Mouse (Mus musculus): Measurements from ENCODE around the gene Exo1. TPM values are rescaled to one million over a fixed set of nuclear protein-coding genes. Genes with fewer than 3 reads are reported as not detected.

The Exo1 gene
- 44.2 and 46.2 TPM in 2 replicates for polyA plus RNA-seq (2015; fragmentation: Nextera tagmentation; extraction: Ambion mirVana)

DNA sequence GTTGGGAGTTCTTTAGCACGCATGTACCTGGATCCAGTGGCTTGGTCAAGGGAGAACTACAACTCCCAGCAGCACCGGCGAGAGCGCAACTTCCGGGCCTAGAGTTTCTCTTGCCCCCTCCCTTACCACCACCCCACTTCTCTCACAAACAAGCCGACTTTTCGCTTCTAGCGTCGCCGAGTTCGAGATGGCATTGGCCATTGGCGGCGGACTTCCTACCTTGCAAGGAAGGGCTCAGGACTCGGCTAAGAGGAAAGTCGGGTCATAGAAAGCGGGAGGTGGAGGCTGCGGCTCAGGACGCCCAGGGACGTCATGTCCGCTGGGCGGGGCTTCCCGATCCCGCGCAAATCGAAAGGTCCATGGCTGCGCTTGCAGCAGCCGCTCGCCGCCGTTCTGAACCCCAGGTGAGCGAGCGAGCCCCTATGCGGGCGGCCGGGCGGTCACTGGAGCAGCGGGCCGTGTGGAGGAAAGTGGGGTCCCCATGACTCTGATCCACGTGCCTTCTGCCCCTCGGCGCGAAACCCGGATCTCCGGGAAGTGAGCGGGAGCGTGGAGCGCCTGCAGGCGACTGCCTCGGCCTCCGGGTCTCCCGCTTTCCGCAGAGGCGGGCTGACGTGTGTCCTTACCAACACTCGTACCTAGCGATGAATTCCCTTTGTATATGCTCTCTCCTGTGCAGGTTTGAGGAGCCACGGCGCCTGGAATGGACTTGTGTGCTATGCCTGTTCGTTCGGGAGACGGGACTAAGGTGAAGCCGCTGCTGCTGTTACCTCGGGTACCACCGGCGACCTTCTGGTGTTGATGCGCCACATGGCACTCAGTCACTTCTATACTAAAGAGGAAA lies at the start of gene Exo1:
TSS of gene Exo1 (plus strand) at position 129 of the 844 bp plus-strand sequence.
- H3K4me1 ChIP-seq (ENCODE audit: control insufficient read depth, insufficient read depth, low read length), result peaks cover 8% of the 10 kb centered on the region
- peak within 1 kb of the TSS; percentile 82 for H3K4me3 ChIP-seq (ENCODE audit: low read length)
- peak; percentile 99 for ATAC-seq
- H3K9ac ChIP-seq (ENCODE audit: low read depth, low read length), result peak within 1 kb of the TSS; percentile 86
- H3K27ac ChIP-seq (ENCODE audit: low read length), result peak within 1 kb of the TSS; percentile 93
- H3K36me3 ChIP-seq (ENCODE audit: control insufficient read depth, insufficient read depth, low read length), result no peaks in the 10 kb centered on the region
- H3K9me3 ChIP-seq (ENCODE audit: control insufficient read depth, low read length), result no peaks in the 10 kb centered on the region
- peak within 1 kb of the TSS; percentile 79 for H3K4me2 ChIP-seq (ENCODE audit: low read depth, low read length)
- H3K27me3 ChIP-seq (replicated peaks; ENCODE audit: control insufficient read depth, insufficient read depth, low read length), result no peaks in the 10 kb centered on the region
- under 1% methylated on average over 66 of the region's 66 CpGs for WGBS

DNA sequence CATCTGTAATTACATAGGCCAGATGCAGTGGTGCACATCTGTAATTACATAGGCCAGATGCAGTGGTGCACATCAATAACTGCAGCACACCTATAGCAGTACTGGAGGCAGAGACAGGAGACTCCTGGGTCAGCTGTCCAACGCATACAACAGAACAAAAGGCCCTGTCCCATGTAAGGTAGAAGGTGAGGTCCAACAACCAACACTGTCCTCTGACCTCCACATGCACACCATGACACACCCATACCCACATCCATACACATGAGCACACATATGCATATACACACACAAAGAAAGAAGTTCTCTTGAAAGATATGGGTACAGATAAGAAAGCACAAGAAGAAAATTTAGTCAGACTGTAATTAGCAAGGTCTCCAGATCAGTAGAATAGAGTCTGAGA lies 24.9 kb upstream of the Exo1 start:
- no peak overlapping the region for H3K4me3 ChIP-seq (ENCODE audit: low read length)
- WGBS, result 91% methylated on average over 1 of the region's 1 CpGs
- H3K4me1 ChIP-seq (ENCODE audit: control insufficient read depth, insufficient read depth, low read length), result no peaks in the 10 kb centered on the region
- no peak overlapping the region for H3K9ac ChIP-seq (ENCODE audit: low read depth, low read length)
- H3K4me2 ChIP-seq (ENCODE audit: low read depth, low read length), result no peak overlapping the region
- no peaks in the 10 kb centered on the region for H3K27me3 ChIP-seq (replicated peaks; ENCODE audit: control insufficient read depth, insufficient read depth, low read length)
- no peaks in the 10 kb centered on the region for H3K9me3 ChIP-seq (ENCODE audit: control insufficient read depth, low read length)
- H3K36me3 ChIP-seq (ENCODE audit: control insufficient read depth, insufficient read depth, low read length), result no peaks in the 10 kb centered on the region
- H3K27ac ChIP-seq (ENCODE audit: low read length), result no peak overlapping the region
- ATAC-seq, result no peak

DNA sequence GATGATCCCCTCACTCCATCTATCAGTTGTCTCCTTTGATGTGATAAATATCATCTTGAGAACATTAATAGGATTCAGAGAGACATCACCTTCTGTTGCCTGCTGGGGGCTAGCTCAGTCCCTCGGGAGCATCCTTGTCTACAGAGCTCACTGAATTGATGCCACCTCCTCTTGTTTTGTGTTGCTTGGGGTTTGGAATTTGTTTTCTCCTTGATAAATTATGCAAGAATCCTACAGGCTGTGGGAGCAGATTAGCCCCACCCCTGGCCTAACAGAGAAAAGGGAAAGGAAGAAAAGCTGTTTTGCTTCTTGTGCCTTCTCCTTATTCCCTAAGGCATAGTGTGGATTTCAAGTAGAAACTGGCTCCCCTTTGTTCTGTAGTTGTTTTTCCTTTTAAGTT lies 13.3 kb upstream of the Exo1 start:
- no peaks in the 10 kb centered on the region for H3K4me1 ChIP-seq (ENCODE audit: control insufficient read depth, insufficient read depth, low read length)
- ATAC-seq, result no peak
- no peak overlapping the region for H3K9ac ChIP-seq (ENCODE audit: low read depth, low read length)
- H3K9me3 ChIP-seq (ENCODE audit: control insufficient read depth, low read length), result no peaks in the 10 kb centered on the region
- no peak overlapping the region for H3K4me3 ChIP-seq (ENCODE audit: low read length)
- H3K4me2 ChIP-seq (ENCODE audit: low read depth, low read length), result no peak overlapping the region
- H3K36me3 ChIP-seq (ENCODE audit: control insufficient read depth, insufficient read depth, low read length), result no peaks in the 10 kb centered on the region
- WGBS, result 41% methylated on average over 1 of the region's 1 CpGs
- H3K27ac ChIP-seq (ENCODE audit: low read length), result no peak overlapping the region
- no peaks in the 10 kb centered on the region for H3K27me3 ChIP-seq (replicated peaks; ENCODE audit: control insufficient read depth, insufficient read depth, low read length)

DNA sequence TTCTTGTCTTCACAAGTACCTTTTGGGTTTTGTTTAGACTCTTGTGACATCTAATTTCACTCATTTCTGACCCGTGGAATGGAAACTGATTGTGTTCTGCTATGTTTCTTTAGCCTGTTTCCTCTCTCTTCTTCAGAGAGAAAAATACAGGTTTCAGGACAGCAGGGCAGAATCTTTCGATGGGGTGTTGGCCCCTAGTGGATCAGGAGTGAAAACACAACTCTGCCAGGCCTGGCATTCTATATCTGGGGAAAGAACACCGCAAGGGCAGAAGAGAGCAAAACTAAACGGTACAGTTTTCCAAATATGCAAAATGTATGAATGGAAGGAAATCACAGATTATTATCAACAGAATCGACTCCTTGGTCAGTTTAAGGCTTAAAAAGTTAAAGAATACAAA lies 12.8 kb upstream of the Exo1 start:
- no peak overlapping the region for H3K27ac ChIP-seq (ENCODE audit: low read length)
- H3K4me1 ChIP-seq (ENCODE audit: control insufficient read depth, insufficient read depth, low read length), result no peaks in the 10 kb centered on the region
- no peaks in the 10 kb centered on the region for H3K9me3 ChIP-seq (ENCODE audit: control insufficient read depth, low read length)
- H3K9ac ChIP-seq (ENCODE audit: low read depth, low read length), result no peak overlapping the region
- H3K27me3 ChIP-seq (replicated peaks; ENCODE audit: control insufficient read depth, insufficient read depth, low read length), result no peaks in the 10 kb centered on the region
- ATAC-seq, result no peak
- WGBS, result 26% methylated on average over 5 of the region's 5 CpGs
- no peak overlapping the region for H3K4me2 ChIP-seq (ENCODE audit: low read depth, low read length)
- H3K4me3 ChIP-seq (ENCODE audit: low read length), result no peak overlapping the region
- no peaks in the 10 kb centered on the region for H3K36me3 ChIP-seq (ENCODE audit: control insufficient read depth, insufficient read depth, low read length)

DNA sequence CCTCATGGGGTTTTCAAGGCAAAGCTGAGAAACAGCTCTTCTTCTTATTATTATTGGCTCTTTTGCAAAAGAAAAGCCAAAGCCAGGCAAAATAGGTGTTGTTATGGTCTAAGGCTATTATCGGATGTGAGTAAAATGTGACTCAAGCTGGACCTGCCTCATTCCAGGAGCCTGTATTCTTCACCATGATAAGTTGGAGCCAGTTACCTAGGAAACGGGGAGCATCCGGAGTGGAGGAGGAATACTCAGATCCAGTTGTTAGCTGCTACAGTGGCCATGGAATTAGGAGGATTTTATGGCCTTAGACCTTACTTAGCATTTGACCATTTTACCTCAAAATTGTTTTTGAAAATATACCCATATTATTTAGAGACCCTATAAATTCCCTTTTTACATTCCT lies 9.7 kb upstream of the Exo1 start:
- no peak for ATAC-seq
- Histone ChIP-seq H3K4me3 (ENCODE audit: low read length) (no peak overlapping the region), H3K4me2 (ENCODE audit: low read depth, low read length) (no peak overlapping the region), H3K4me1 (ENCODE audit: control insufficient read depth, insufficient read depth, low read length) (no peaks in the 10 kb centered on the region), H3K27ac (ENCODE audit: low read length) (no peak overlapping the region), H3K9me3 (ENCODE audit: control insufficient read depth, low read length) (no peaks in the 10 kb centered on the region), H3K27me3 (replicated peaks; ENCODE audit: control insufficient read depth, insufficient read depth, low read length) (no peaks in the 10 kb centered on the region), H3K36me3 (ENCODE audit: control insufficient read depth, insufficient read depth, low read length) (no peaks in the 10 kb centered on the region), H3K9ac (ENCODE audit: low read depth, low read length) (no peak overlapping the region)
- WGBS, result 72% methylated on average over 3 of the region's 3 CpGs

DNA sequence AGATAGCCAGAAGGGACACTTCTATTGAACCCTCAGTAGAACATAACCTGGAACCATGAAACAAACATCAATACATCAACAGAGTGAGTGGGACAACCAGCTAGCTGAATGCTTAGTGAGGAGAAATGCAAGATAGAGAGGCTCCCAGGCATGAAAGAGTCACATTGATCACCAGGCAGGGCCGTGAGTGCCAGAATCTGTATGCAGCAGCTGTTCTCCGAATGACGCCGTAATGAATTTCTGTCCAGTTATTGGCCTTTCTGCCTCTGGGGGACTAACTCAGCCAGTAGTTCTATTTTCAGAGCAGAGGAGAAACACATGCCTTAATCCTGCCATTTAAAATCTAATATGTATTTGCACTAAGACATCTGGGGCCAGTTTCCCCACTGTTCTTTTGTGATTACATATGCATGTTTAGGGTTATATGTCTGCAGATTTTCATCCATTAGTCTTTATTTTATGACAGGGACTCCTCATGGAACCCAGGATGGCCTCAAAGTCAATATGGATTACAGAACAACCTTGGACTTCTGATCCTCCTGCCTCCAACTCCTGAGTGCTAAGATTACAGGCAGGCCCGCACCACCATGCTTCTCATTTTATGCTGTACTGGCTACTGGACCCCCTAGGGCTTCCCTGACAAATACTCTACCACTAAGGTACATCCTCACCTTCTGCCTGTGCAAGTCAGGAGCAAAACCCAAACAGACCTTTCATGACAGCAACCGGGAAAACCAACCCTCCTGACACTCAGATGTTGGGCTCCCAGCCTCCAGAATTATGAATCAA lies 8.2 kb upstream of the Exo1 start:
- H3K4me2 ChIP-seq (ENCODE audit: low read depth, low read length), result no peak overlapping the region
- H3K9ac ChIP-seq (ENCODE audit: low read depth, low read length), result no peak overlapping the region
- no peaks in the 10 kb centered on the region for H3K9me3 ChIP-seq (ENCODE audit: control insufficient read depth, low read length)
- H3K4me3 ChIP-seq (ENCODE audit: low read length), result no peak overlapping the region
- WGBS, result 63% methylated on average over 6 of the region's 6 CpGs
- H3K27me3 ChIP-seq (replicated peaks; ENCODE audit: control insufficient read depth, insufficient read depth, low read length), result no peaks in the 10 kb centered on the region
- H3K36me3 ChIP-seq (ENCODE audit: control insufficient read depth, insufficient read depth, low read length), result no peaks in the 10 kb centered on the region
- ATAC-seq, result no peak
- no peaks in the 10 kb centered on the region for H3K4me1 ChIP-seq (ENCODE audit: control insufficient read depth, insufficient read depth, low read length)
- no peak overlapping the region for H3K27ac ChIP-seq (ENCODE audit: low read length)

DNA sequence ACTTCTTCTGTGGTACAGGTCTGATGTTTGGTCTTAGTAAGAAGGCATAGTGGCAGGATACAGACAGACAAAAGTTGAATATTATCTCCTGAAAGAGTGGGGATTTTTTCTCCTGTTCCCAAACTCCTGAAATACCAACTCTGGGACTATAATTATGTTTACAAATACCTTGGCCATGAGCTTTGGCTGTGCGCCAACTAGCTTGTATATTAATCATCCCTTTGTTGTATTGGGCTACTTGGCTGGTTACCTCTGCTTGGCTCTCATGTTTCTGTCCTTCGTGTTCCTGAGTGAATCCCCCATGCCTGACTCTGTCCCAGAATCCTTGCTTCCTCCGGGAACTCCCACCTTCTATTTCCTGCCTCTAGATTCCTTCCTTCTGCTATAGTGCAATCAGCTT lies 3.0 kb downstream of the Exo1 start:
- Histone ChIP-seq H3K4me2 (ENCODE audit: low read depth, low read length) (no peak overlapping the region), H3K4me1 (ENCODE audit: control insufficient read depth, insufficient read depth, low read length) (peaks cover 8% of the 10 kb centered on the region), H3K4me3 (ENCODE audit: low read length) (no peak overlapping the region), H3K9me3 (ENCODE audit: control insufficient read depth, low read length) (no peaks in the 10 kb centered on the region), H3K9ac (ENCODE audit: low read depth, low read length) (no peak overlapping the region), H3K27ac (ENCODE audit: low read length) (no peak overlapping the region), H3K36me3 (ENCODE audit: control insufficient read depth, insufficient read depth, low read length) (no peaks in the 10 kb centered on the region), H3K27me3 (replicated peaks; ENCODE audit: control insufficient read depth, insufficient read depth, low read length) (no peaks in the 10 kb centered on the region)
- no peak for ATAC-seq
- 66% methylated on average over 3 of the region's 3 CpGs for WGBS

DNA sequence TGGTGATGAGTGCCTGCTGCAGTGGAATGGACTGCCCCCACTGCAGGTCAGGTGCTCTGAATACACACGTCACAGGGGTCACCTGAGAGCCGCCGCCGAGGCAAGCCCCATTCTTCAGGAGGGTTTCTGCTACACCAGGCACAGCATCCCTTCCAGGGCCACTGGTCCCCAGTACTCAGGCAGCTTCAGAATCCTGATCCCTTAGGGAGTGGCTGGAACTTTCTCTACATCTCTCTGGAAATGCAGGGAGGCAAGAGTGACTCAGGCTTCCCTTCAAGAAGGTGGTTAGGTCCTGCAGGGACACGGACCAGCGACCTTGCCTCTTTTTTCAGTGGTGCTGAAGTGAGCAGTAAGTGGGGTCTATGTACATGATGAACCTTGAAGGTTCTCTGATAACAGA lies 12.9 kb downstream of the Exo1 start:
- ATAC-seq, result no peak
- Histone ChIP-seq H3K27me3 (replicated peaks; ENCODE audit: control insufficient read depth, insufficient read depth, low read length) (no peaks in the 10 kb centered on the region), H3K4me2 (ENCODE audit: low read depth, low read length) (no peak overlapping the region), H3K27ac (ENCODE audit: low read length) (no peak overlapping the region), H3K36me3 (ENCODE audit: control insufficient read depth, insufficient read depth, low read length) (peaks cover 11% of the 10 kb centered on the region; the same call in 1 of the 2 replicates), H3K9ac (ENCODE audit: low read depth, low read length) (no peak overlapping the region), H3K4me1 (ENCODE audit: control insufficient read depth, insufficient read depth, low read length) (no peaks in the 10 kb centered on the region), H3K9me3 (ENCODE audit: control insufficient read depth, low read length) (no peaks in the 10 kb centered on the region), H3K4me3 (ENCODE audit: low read length) (no peak overlapping the region)
- 85% methylated on average over 6 of the region's 6 CpGs for WGBS

DNA sequence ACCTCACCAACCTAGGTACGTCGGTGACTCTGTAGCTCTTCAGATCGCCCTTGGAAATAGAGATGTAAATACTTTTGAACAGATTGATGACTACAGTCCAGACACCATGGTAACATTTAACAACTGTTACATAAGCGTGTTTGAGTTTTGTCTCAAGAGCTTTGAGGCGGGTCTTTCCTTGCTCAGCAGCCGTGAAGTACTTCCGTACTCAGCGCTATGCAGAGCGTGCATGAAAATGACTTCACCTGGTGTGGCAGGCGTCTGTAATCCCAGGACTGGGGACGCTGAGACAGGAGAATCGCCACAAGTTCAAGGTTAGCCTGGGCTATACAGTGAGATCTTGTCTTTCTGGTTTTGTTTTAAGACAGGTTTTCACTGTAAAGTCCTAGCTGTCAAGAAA lies 13.3 kb downstream of the Exo1 start:
- 86% methylated on average over 12 of the region's 12 CpGs for WGBS
- no peak overlapping the region for H3K4me3 ChIP-seq (ENCODE audit: low read length)
- H3K4me2 ChIP-seq (ENCODE audit: low read depth, low read length), result no peak overlapping the region
- no peaks in the 10 kb centered on the region for H3K27me3 ChIP-seq (replicated peaks; ENCODE audit: control insufficient read depth, insufficient read depth, low read length)
- no peak overlapping the region for H3K27ac ChIP-seq (ENCODE audit: low read length)
- no peaks in the 10 kb centered on the region for H3K9me3 ChIP-seq (ENCODE audit: control insufficient read depth, low read length)
- no peak overlapping the region for H3K9ac ChIP-seq (ENCODE audit: low read depth, low read length)
- H3K36me3 ChIP-seq (ENCODE audit: control insufficient read depth, insufficient read depth, low read length), result peaks cover 11% of the 10 kb centered on the region; the same call in 1 of the 2 replicates
- no peak for ATAC-seq
- H3K4me1 ChIP-seq (ENCODE audit: control insufficient read depth, insufficient read depth, low read length), result no peaks in the 10 kb centered on the region
